Mouse (Mus musculus): ENCODE measurements around the gene Astl. TPM values are rescaled to one million over a fixed set of nuclear protein-coding genes. Genes with fewer than 3 reads are reported as not detected.

Astl gene
- polyA plus RNA-seq, 2 experiments, result 0.04 to 0.40 TPM

DNA sequence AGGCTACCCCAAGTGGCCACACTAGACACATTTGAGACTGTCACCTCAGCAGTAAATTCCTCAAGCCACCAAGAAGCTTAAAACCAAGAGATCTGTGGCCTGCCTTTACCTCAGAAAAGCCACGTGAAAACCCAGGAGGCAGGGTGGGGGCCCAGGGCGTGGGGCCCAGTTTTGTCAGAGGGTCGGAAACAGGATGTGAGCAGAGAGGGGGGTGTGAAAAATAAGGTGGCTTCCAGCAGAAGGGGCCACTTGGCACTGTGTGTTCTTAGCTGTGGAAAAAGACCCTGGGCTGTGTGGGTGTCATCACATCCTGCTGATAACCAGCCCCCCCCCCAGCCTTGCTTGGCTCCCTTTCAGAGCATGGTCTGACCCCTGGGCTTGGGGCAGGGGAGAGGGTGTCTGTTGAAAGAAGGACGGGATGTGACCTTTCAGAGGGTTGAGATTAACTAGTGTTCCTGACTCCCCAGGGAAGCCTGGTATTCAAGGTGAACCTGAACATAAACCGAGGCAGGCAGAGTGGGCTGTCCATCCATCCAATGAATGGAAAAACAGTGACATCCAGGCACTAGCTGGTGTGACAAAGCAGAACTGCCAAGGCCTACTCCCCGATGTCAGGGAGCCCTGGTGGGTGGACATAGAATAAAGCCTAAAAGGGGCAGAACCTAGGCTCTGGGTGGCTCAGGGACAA is 23.8 kb upstream of the Astl start:
- TF ChIP-seq POLR2A (IDR thresholded peaks at IDR 0.05; ENCODE audit: borderline replicate concordance, extremely low read depth, insufficient read depth, insufficient read length), result no peak

DNA sequence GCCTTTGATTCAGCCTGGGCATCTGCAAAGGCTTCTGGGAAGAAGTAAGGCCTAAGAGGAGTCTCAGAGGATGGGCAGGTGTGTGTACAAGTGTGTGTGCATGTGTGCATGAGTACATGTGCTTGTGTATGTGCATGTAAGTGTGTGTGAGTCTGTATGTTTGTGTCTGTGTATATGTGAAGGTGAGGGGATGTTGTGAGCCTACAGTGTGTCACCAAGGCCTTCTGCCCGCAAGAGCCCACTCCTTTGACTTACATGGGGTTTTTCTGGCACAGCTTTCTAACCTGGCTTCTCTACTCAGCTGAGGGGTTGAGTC is 23.3 kb upstream of the Astl start:
- Histone ChIP-seq H3K4me1 (ENCODE audit: control insufficient read depth, insufficient read depth, low read length) (no peaks in the 10 kb centered on the region), H3K27ac (replicated peaks; ENCODE audit: low read depth, low read length) (no peak overlapping the region), H3K27me3 (ENCODE audit: control insufficient read depth, insufficient read depth, low read length) (no peaks in the 10 kb centered on the region), H3K4me2 (replicated peaks; ENCODE audit: low read depth, low read length, severe bottlenecking) (no peak overlapping the region), H3K9me3 (ENCODE audit: control insufficient read depth, low read length) (no peaks in the 10 kb centered on the region), H3K4me3 (replicated peaks; ENCODE audit: low read length) (no peak overlapping the region), H3K36me3 (ENCODE audit: control insufficient read depth, insufficient read depth, low read length) (no peaks in the 10 kb centered on the region), H3K9ac (ENCODE audit: low read depth, low read length, severe bottlenecking) (no peak overlapping the region)
- 91% methylated on average over 1 of the region's 1 CpGs for WGBS
- TF ChIP-seq POLR2A (IDR thresholded peaks at IDR 0.05; ENCODE audit: borderline replicate concordance, extremely low read depth, insufficient read depth, insufficient read length), result no peak
- ATAC-seq (ENCODE audit: low FRiP score, low read depth), result no peak
- DNase-seq (ENCODE audit: low spot score), result no peak

More for the DNA sequence above, 23.8 kb upstream of the Astl start:
- H3K27ac ChIP-seq (replicated peaks; ENCODE audit: low read depth, low read length), result no peak overlapping the region
- H3K4me3 ChIP-seq (replicated peaks; ENCODE audit: low read length), result no peak overlapping the region
- no peak overlapping the region for H3K9ac ChIP-seq (ENCODE audit: low read depth, low read length, severe bottlenecking)
- H3K9me3 ChIP-seq (ENCODE audit: control insufficient read depth, low read length), result no peaks in the 10 kb centered on the region
- DNase-seq (ENCODE audit: low spot score) (no peak), ATAC-seq (ENCODE audit: low FRiP score, low read depth) (no peak)
- no peaks in the 10 kb centered on the region for H3K4me1 ChIP-seq (ENCODE audit: control insufficient read depth, insufficient read depth, low read length)
- H3K27me3 ChIP-seq (ENCODE audit: control insufficient read depth, insufficient read depth, low read length), result no peaks in the 10 kb centered on the region
- WGBS, result 72% methylated on average over 6 of the region's 6 CpGs
- no peak overlapping the region for H3K4me2 ChIP-seq (replicated peaks; ENCODE audit: low read depth, low read length, severe bottlenecking)
- H3K36me3 ChIP-seq (ENCODE audit: control insufficient read depth, insufficient read depth, low read length), result no peaks in the 10 kb centered on the region

DNA sequence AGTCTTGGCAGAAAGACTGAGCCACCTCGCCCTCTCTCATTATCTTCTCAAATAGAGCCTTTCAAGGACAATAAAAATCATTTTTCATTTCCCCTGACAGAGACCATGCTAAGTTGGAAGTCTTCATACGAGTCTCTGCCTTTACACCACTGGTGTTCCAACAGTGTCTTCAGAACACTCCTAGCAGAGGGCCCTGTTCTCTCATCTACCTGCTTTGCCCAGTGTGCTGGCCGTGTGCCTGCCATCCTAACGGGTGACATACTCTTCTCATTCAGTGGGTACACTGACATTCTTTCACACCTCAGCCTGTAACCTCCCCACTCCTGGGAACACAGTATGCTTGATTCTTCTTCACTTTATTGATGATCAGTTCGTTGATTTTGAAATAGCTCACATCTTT is 22.0 kb upstream of the Astl start:
- Histone ChIP-seq H3K9ac (ENCODE audit: low read depth, low read length, severe bottlenecking) (no peak overlapping the region), H3K27ac (replicated peaks; ENCODE audit: low read depth, low read length) (no peak overlapping the region), H3K4me1 (ENCODE audit: control insufficient read depth, insufficient read depth, low read length) (no peaks in the 10 kb centered on the region), H3K9me3 (ENCODE audit: control insufficient read depth, low read length) (no peaks in the 10 kb centered on the region), H3K36me3 (ENCODE audit: control insufficient read depth, insufficient read depth, low read length) (no peaks in the 10 kb centered on the region), H3K4me2 (replicated peaks; ENCODE audit: low read depth, low read length, severe bottlenecking) (no peak overlapping the region), H3K27me3 (ENCODE audit: control insufficient read depth, insufficient read depth, low read length) (no peaks in the 10 kb centered on the region), H3K4me3 (replicated peaks; ENCODE audit: low read length) (no peak overlapping the region)
- ATAC-seq (ENCODE audit: low FRiP score, low read depth) (no peak), DNase-seq (ENCODE audit: low spot score) (no peak)
- WGBS, result 71% methylated on average over 5 of the region's 5 CpGs
- no peak for TF ChIP-seq POLR2A (IDR thresholded peaks at IDR 0.05; ENCODE audit: borderline replicate concordance, extremely low read depth, insufficient read depth, insufficient read length)

DNA sequence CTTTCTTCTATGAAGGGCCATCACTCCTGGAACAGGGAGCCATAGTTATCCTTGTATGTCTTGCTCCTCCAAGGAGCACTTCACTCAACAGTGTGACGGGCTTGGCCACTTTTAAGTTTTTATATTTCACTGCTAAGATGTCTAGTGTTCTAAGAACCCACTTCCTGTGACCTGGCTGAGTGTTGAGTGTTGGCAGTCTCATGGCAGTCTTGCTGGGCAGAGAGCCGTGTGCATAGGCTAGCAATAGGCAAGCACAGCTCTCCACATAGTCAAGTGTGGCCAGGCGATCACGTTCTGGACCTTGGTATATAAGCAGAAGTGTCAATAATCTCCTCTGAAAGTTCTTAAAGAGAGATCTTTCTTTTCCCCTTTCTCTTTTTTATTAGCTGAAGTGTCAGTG is 20.3 kb upstream of the Astl start:
- Histone ChIP-seq H3K4me1 (ENCODE audit: control insufficient read depth, insufficient read depth, low read length) (no peaks in the 10 kb centered on the region), H3K36me3 (ENCODE audit: control insufficient read depth, insufficient read depth, low read length) (no peaks in the 10 kb centered on the region), H3K4me2 (replicated peaks; ENCODE audit: low read depth, low read length, severe bottlenecking) (no peak overlapping the region), H3K9ac (ENCODE audit: low read depth, low read length, severe bottlenecking) (no peak overlapping the region), H3K9me3 (ENCODE audit: control insufficient read depth, low read length) (no peaks in the 10 kb centered on the region), H3K27ac (replicated peaks; ENCODE audit: low read depth, low read length) (no peak overlapping the region), H3K4me3 (replicated peaks; ENCODE audit: low read length) (no peak overlapping the region), H3K27me3 (ENCODE audit: control insufficient read depth, insufficient read depth, low read length) (no peaks in the 10 kb centered on the region)
- TF ChIP-seq POLR2A (IDR thresholded peaks at IDR 0.05; ENCODE audit: borderline replicate concordance, extremely low read depth, insufficient read depth, insufficient read length), result no peak
- ATAC-seq (ENCODE audit: low FRiP score, low read depth) (no peak), DNase-seq (ENCODE audit: low spot score) (no peak)
- WGBS, result 88% methylated on average over 4 of the region's 4 CpGs

DNA sequence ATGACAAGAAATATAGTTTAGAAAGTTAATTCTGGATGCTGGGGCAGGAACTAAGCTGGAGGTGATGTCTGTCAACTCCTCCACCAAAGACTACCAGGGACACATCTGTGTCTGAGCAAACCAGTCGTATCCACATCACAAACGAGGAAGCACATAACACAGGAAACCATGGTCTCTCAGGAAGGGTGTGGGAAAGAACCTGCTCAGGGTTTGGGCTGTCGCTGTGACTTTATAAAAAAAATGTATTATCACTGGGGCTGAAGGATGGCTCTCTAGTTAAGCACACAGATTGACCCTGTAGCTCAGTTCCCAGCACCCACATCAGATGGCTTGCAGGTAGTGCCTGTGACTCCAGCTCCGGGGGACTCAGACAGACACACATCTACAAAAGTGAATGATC is 19.4 kb upstream of the Astl start:
- H3K9me3 ChIP-seq (ENCODE audit: control insufficient read depth, low read length), result no peaks in the 10 kb centered on the region
- TF ChIP-seq POLR2A (IDR thresholded peaks at IDR 0.05; ENCODE audit: borderline replicate concordance, extremely low read depth, insufficient read depth, insufficient read length), result no peak

More for the DNA sequence above, 19.4 kb upstream of the Astl start:
- Histone ChIP-seq H3K4me1 (ENCODE audit: control insufficient read depth, insufficient read depth, low read length) (no peaks in the 10 kb centered on the region), H3K36me3 (ENCODE audit: control insufficient read depth, insufficient read depth, low read length) (no peaks in the 10 kb centered on the region), H3K9ac (ENCODE audit: low read depth, low read length, severe bottlenecking) (no peak overlapping the region), H3K4me3 (replicated peaks; ENCODE audit: low read length) (no peak overlapping the region), H3K27ac (replicated peaks; ENCODE audit: low read depth, low read length) (no peak overlapping the region), H3K27me3 (ENCODE audit: control insufficient read depth, insufficient read depth, low read length) (no peaks in the 10 kb centered on the region), H3K4me2 (replicated peaks; ENCODE audit: low read depth, low read length, severe bottlenecking) (no peak overlapping the region)
- DNase-seq (ENCODE audit: low spot score) (no peak), ATAC-seq (ENCODE audit: low FRiP score, low read depth) (no peak)
- 62% methylated on average over 4 of the region's 4 CpGs for WGBS

Measured in limb, embryonic 14.5 days (tissue).